Mouse (Mus musculus): ENCODE measurements around the gene Card9.

DNA sequence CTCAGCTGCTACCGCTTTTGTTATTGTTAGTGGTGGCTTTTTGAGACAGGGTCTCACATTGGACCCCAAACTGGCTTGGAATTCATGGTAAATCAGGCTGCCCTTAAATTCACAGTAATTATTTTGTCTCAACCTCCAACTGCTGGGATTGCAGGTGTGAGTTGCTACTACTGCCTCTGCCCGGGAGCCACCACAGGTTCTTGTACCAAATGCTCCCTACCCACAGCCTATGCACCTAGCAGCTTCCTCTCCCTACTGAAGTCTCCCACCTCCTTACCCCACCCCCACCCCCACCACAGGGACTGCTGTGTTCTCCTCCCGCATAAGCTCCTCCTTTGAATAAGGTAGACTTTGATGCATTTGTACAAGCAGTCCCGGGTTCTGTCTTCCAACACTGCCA lies 4.5 kb downstream of the Card9 start:
- TF ChIP-seq CTCF (IDR thresholded peaks at IDR 0.05; ENCODE audit: insufficient read depth, low read depth, low read length), result no peak
- no peak for TF ChIP-seq POLR2A (IDR thresholded peaks at IDR 0.05; ENCODE audit: insufficient read depth, low read depth, low read length)
